Comparison of ENCODE assay signal across 13 mouse cellular contexts in genomic region chr13:55831722-55832160, GRCm38 (mm10). TPM values are rescaled to one million over a fixed set of nuclear protein-coding genes. Genes with fewer than 3 reads are reported as not detected.
DNase-seq lines count a peak whose midpoint lies in the region; ATAC-seq and TF ChIP-seq lines count a peak whose summit lies in the region.
"Had no signal": no experiment of that assay in that cellular context is flagged by ENCODE, and none has a peak within 500 bp of the region (broad histone marks: within the 10 kb centered on the region; RNA-seq: fewer than 3 reads in every experiment).

No protein-coding gene starts in this region.

- DNase-seq in heart, embryonic 10.5 days (ENCODE audit: low spot score): no peak
- DNase-seq in heart, postnatal 14 days: no peak
- DNase-seq in liver, embryonic 11.5 days (ENCODE audit: low spot score): no peak
- no peak for DNase-seq in liver, postnatal 0 days
- DNase-seq in limb, embryonic 14.5 days (ENCODE audit: low spot score): no peak
- no peak for DNase-seq in left cerebral cortex, postnatal 10 days (ENCODE audit: extremely low spot score in 1 of 2, low spot score in 2 of 2)
- no peak for DNase-seq in testis, postnatal 14 days (ENCODE audit: low spot score)
- DNase-seq: cerebellum, postnatal 36 days; liver, embryonic 13.5 days; thymus, postnatal 36 days had no signal

- H3K9me3 ChIP-seq in heart, embryonic 10.5 days: no peaks in the 10 kb centered on the region
- H3K9me3 ChIP-seq in liver, embryonic 11.5 days (ENCODE audit: control insufficient read depth, low read length): no peaks in the 10 kb centered on the region
- no peaks in the 10 kb centered on the region for H3K9me3 ChIP-seq in liver, postnatal 0 days (ENCODE audit: low read length)
- H3K9me3 ChIP-seq in embryonic facial prominence, embryonic 12.5 days: no peaks in the 10 kb centered on the region
- no peaks in the 10 kb centered on the region for H3K9me3 ChIP-seq in limb, embryonic 14.5 days (ENCODE audit: control insufficient read depth, low read length)
- H3K9me3 ChIP-seq: liver, embryonic 13.5 days had no signal

- no peak for TF ChIP-seq CTCF in liver, postnatal 0 days (IDR thresholded peaks at IDR 0.05; ENCODE audit: low read depth)

- 1% methylated on average over 25 of the region's 25 CpGs for WGBS in heart, embryonic 10.5 days
- 3% methylated on average over 25 of the region's 25 CpGs for WGBS in liver, embryonic 11.5 days
- WGBS in liver, postnatal 0 days (ENCODE audit: insufficient replicate concordance): 4% methylated on average over 25 of the region's 25 CpGs
- WGBS in embryonic facial prominence, embryonic 12.5 days: under 1% methylated on average over 25 of the region's 25 CpGs
- 4% methylated on average over 25 of the region's 25 CpGs for WGBS in limb, embryonic 14.5 days

- H3K27me3 ChIP-seq in heart, embryonic 10.5 days (ENCODE audit: insufficient read depth, poor library complexity, severe bottlenecking): peaks cover 96% of the 10 kb centered on the region
- peaks cover 97% of the 10 kb centered on the region for H3K27me3 ChIP-seq in liver, embryonic 11.5 days (replicated peaks; ENCODE audit: control insufficient read depth, insufficient read depth, low read length)
- H3K27me3 ChIP-seq in liver, postnatal 0 days (ENCODE audit: insufficient read depth, low read length): peaks cover 98% of the 10 kb centered on the region
- H3K27me3 ChIP-seq in embryonic facial prominence, embryonic 12.5 days: peaks cover 71% of the 10 kb centered on the region
- peaks cover 86% of the 10 kb centered on the region for H3K27me3 ChIP-seq in limb, embryonic 14.5 days (ENCODE audit: control insufficient read depth, insufficient read depth, low read length)

- no peak for ATAC-seq in liver, embryonic 11.5 days (replicated peaks; ENCODE audit: low FRiP score)
- ATAC-seq in liver, postnatal 0 days: no peak
- ATAC-seq in embryonic facial prominence, embryonic 12.5 days (ENCODE audit: insufficient number of reproducible peaks, insufficient read depth, low FRiP score, low TSS enrichment): no peak
- no peak; the same call in 1 of the 2 replicates for ATAC-seq in limb, embryonic 14.5 days (ENCODE audit: low FRiP score, low read depth)

- intact Hi-C loops in heart, postnatal 14 days (cut with DNase I): no loop called here
- intact Hi-C loops in left cerebral cortex, postnatal 10 days (cut with DNase I): no loop called here

- H3K9ac ChIP-seq in liver, embryonic 11.5 days (ENCODE audit: low read depth, low read length): no peak overlapping the region
- H3K9ac ChIP-seq in liver, postnatal 0 days (replicated peaks): no peak overlapping the region
- peak overlapping the region; percentile 81 for H3K9ac ChIP-seq in embryonic facial prominence, embryonic 12.5 days
- peak overlapping the region; percentile 92 for H3K9ac ChIP-seq in limb, embryonic 14.5 days (ENCODE audit: low read depth, low read length, severe bottlenecking)
- H3K9ac ChIP-seq: liver, embryonic 13.5 days had no signal

- peak overlapping the region; percentile 54; the same call in 1 of the 2 replicates for H3K4me2 ChIP-seq in liver, embryonic 11.5 days
- H3K4me2 ChIP-seq in liver, postnatal 0 days (ENCODE audit: low read depth, low read length): no peak overlapping the region
- peak overlapping the region; percentile 58 for H3K4me2 ChIP-seq in embryonic facial prominence, embryonic 12.5 days (replicated peaks)
- peak overlapping the region; percentile 66 for H3K4me2 ChIP-seq in limb, embryonic 14.5 days (replicated peaks; ENCODE audit: low read depth, low read length, severe bottlenecking)

- H3K36me3 ChIP-seq in heart, embryonic 10.5 days: no peaks in the 10 kb centered on the region
- no peaks in the 10 kb centered on the region for H3K36me3 ChIP-seq in liver, embryonic 11.5 days (ENCODE audit: control insufficient read depth, insufficient read depth, low read length)
- H3K36me3 ChIP-seq in liver, postnatal 0 days (replicated peaks; ENCODE audit: insufficient read depth, low read length): no peaks in the 10 kb centered on the region
- no peaks in the 10 kb centered on the region for H3K36me3 ChIP-seq in embryonic facial prominence, embryonic 12.5 days
- peaks cover 16% of the 10 kb centered on the region for H3K36me3 ChIP-seq in limb, embryonic 14.5 days (ENCODE audit: control insufficient read depth, insufficient read depth, low read length)
- H3K36me3 ChIP-seq: liver, embryonic 13.5 days had no signal

- peaks cover 45% of the 10 kb centered on the region for H3K4me1 ChIP-seq in heart, embryonic 10.5 days
- no peaks in the 10 kb centered on the region; the same call in 1 of the 2 replicates for H3K4me1 ChIP-seq in liver, embryonic 11.5 days (replicated peaks; ENCODE audit: control insufficient read depth, insufficient read depth, low read length)
- H3K4me1 ChIP-seq in liver, postnatal 0 days (ENCODE audit: insufficient read depth): peaks cover 6% of the 10 kb centered on the region
- H3K4me1 ChIP-seq in embryonic facial prominence, embryonic 12.5 days: peaks cover 19% of the 10 kb centered on the region
- H3K4me1 ChIP-seq in limb, embryonic 14.5 days (ENCODE audit: control insufficient read depth, insufficient read depth, low read length): peaks cover 19% of the 10 kb centered on the region

- TF ChIP-seq POLR2A in limb, embryonic 14.5 days (IDR thresholded peaks at IDR 0.05; ENCODE audit: borderline replicate concordance, extremely low read depth, insufficient read depth, insufficient read length): no peak

- no peak overlapping the region for H3K27ac ChIP-seq in heart, embryonic 10.5 days
- no peak overlapping the region for H3K27ac ChIP-seq in liver, embryonic 11.5 days (ENCODE audit: low read depth, low read length)
- no peak overlapping the region for H3K27ac ChIP-seq in liver, postnatal 0 days (ENCODE audit: low read depth)
- peak overlapping the region; percentile 91 for H3K27ac ChIP-seq in embryonic facial prominence, embryonic 12.5 days
- H3K27ac ChIP-seq in limb, embryonic 14.5 days (replicated peaks; ENCODE audit: low read depth, low read length): peak overlapping the region; percentile 93
- H3K27ac ChIP-seq: liver, embryonic 13.5 days had no signal

- TF ChIP-seq EP300 in liver, postnatal 0 days (IDR thresholded peaks at IDR 0.05; ENCODE audit: low read depth): no peak

- peak overlapping the region; percentile 56 for H3K4me3 ChIP-seq in heart, embryonic 10.5 days
- H3K4me3 ChIP-seq in liver, embryonic 11.5 days (ENCODE audit: low read depth, low read length): no peak overlapping the region
- no peak overlapping the region for H3K4me3 ChIP-seq in liver, postnatal 0 days (ENCODE audit: low read depth, low read length)
- H3K4me3 ChIP-seq in embryonic facial prominence, embryonic 12.5 days: peak overlapping the region; percentile 54
- H3K4me3 ChIP-seq in limb, embryonic 14.5 days (replicated peaks; ENCODE audit: low read length): peak overlapping the region; percentile 67

RNA-seq across cellular contexts. Expression of gene Pitx1, which starts 4.3 kb away (rescaled TPM):
- polyA plus RNA-seq in heart, embryonic 10.5 days (2016; fragmentation: Nextera tagmentation; extraction: Ambion mirVana): 0.53 and 3.8 TPM in 2 replicates
- not detected for total RNA-seq in heart, postnatal 14 days (2021)
- polyA plus RNA-seq in liver, embryonic 11.5 days (2014; fragmentation: Nextera tagmentation; extraction: Ambion mirVana): 6.3 and 6.8 TPM in 2 replicates
- not detected in 2 replicates for polyA plus RNA-seq in liver, postnatal 0 days (2015; fragmentation: Nextera tagmentation; extraction: Ambion mirVana)
- 99.0 and 157 TPM in 2 replicates for polyA plus RNA-seq in embryonic facial prominence, embryonic 12.5 days (2016; fragmentation: Nextera tagmentation; extraction: Ambion mirVana)
- 59.5 and 94.8 TPM in 2 replicates for polyA plus RNA-seq in limb, embryonic 14.5 days (2012; rRNA removed)
- 63.1 and 84.6 TPM in 2 replicates for polyA plus RNA-seq in limb, embryonic 14.5 days (2014; fragmentation: Nextera tagmentation; extraction: Ambion mirVana)
- total RNA-seq in left cerebral cortex, postnatal 10 days (2021): not detected
- total RNA-seq: monocyte, adult 5-6 weeks had no signal
- polyA plus RNA-seq: C2C12 had no signal

RNA-seq across cellular contexts. Expression of gene Catsper3, which starts 47.4 kb away (rescaled TPM):
- polyA plus RNA-seq in heart, embryonic 10.5 days (2016; fragmentation: Nextera tagmentation; extraction: Ambion mirVana): 0.10 TPM in 1 of 2 replicates, not detected in the other
- under 1 TPM in 1 of 2 experiments, not detected in 1; 0.22 TPM for total RNA-seq in heart, postnatal 14 days (2021)
- polyA plus RNA-seq in liver, embryonic 11.5 days (2014; fragmentation: Nextera tagmentation; extraction: Ambion mirVana): not detected in 2 replicates
- 0.13 TPM in 2 replicates for polyA plus RNA-seq in liver, postnatal 0 days (2015; fragmentation: Nextera tagmentation; extraction: Ambion mirVana)
- not detected in 2 replicates for polyA plus RNA-seq in embryonic facial prominence, embryonic 12.5 days (2016; fragmentation: Nextera tagmentation; extraction: Ambion mirVana)
- polyA plus RNA-seq in limb, embryonic 14.5 days (2012; rRNA removed): 0.18 TPM in 2 replicates
- 0.15 TPM in 1 of 2 replicates, not detected in the other for polyA plus RNA-seq in limb, embryonic 14.5 days (2014; fragmentation: Nextera tagmentation; extraction: Ambion mirVana)
- not detected for total RNA-seq in left cerebral cortex, postnatal 10 days (2021)
- total RNA-seq: monocyte, adult 5-6 weeks had no signal
- polyA plus RNA-seq: liver, embryonic 13.5 days had no signal

Comparison
In these comparisons a context has a peak if more than half of its experiments do, and no peak if none do; other contexts are left out.
1. H3K27ac ChIP-seq: peak in embryonic facial prominence, embryonic 12.5 days (single experiment) and limb, embryonic 14.5 days (single experiment); none in heart, embryonic 10.5 days (single experiment), liver, embryonic 11.5 days (single experiment) and liver, postnatal 0 days (single experiment).
2. H3K4me3 ChIP-seq: peak in heart, embryonic 10.5 days (single experiment), embryonic facial prominence, embryonic 12.5 days (single experiment) and limb, embryonic 14.5 days (single experiment); none in liver, embryonic 11.5 days (single experiment) and liver, postnatal 0 days (single experiment).
3. H3K9ac ChIP-seq: peak in embryonic facial prominence, embryonic 12.5 days (single experiment) and limb, embryonic 14.5 days (single experiment); none in liver, embryonic 11.5 days (single experiment) and liver, postnatal 0 days (single experiment).